Mouse (Mus musculus) kidney, adult 18-20 months (tissue): ENCODE results near the gene Oas1d.
"Not testable (repeated sequence)": the region's sequence is repeated elsewhere in the genome, so short reads cannot be mapped to it uniquely, and the experiment has no call there.

ENCODE experiments used
- DNase-seq: peaks from one replicate; pipeline ENCODE4 v3.0.0; 2021

Gene Oas1d

GRCm38 (mm10) chr5:120914204-120914603, at the start of gene Oas1d:
TSS of gene Oas1d (plus strand) at chr5:120914536.
- not testable (repeated sequence) for DNase-seq

- peak; percentile 12 for DNase-seq
Observed at GRCm38 (mm10) chr5:120865336-120865860, 48.9 kb upstream of the Oas1d start.

DNA sequence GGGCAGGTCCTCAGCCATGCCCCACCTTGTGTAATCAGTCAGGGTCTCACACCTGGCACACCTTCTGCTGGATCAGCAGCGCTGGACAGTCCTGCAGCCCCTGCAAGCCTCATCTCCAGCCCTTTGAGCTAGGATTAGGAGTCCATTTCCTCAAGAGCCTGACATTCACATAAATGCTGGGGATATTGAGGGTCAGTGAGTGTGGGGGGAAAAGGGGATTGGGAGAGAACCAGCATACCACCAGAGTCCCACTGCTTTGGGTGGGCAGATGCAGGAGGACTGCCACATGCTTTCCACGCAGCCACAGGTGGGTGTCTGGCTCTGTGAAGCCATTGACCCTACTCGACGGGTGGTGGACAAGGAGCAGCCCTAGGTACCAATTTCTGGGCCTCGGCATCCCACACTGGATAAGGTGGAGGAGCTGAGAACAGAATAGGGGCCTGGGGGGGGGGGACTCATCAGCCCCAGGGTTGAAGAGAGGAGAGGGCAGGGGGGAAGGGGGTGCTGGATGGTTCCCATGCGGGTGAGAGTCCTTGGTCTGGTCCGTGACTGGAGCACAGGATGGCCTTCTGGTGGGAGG, 44.8 kb upstream of the Oas1d start:
- DNase-seq = no peak

DNA sequence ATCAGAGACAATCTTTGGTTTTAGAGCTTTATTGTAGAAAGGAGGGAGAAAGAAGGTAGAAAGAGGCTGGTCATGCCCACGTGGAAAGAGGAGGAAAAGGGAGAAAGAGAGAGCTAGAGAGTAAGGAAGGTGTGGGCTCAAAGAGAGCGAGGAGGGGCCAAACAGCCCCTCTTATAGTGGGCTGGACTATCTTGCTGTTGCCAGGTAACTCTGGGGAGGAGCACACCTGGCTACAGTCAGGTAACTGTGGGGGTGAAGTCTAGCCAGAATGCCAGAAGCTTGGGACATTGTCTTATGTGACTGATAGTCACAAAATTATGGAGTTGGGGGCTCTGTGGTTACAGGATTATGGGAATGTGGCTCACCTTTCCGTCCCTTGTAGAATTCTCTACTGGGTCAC, 44.3 kb upstream of the Oas1d start:
- DNase-seq = no peak

GRCm38 (mm10) chr5:120870782-120871181, 43.6 kb upstream of the Oas1d start:
- no peak for DNase-seq

- DNase-seq = no peak
Observed at GRCm38 (mm10) chr5:120871469-120871868, 42.9 kb upstream of the Oas1d start.

DNA sequence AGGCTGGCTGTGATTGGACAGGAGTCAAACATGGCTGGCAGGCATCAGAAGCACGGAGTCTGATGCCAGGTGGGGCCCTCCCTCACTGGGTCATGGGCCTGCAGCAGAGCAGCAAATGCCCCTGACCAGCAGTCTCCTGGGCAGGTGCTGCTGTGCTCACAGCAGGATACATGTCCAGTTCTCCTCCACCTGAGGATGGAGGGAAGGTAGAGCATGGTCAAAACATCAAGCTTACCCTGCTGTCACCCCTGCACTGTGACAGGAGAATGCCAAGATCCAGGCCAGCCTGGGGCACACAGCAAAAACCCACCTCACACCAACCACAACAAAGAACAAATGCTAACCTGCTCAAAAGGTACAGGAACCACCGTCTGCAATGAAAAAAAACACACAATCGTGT, 37.5 kb upstream of the Oas1d start:
- DNase-seq = not testable (repeated sequence)

GRCm38 (mm10) chr5:120877407-120877806, 36.9 kb upstream of the Oas1d start:
- DNase-seq = not testable (repeated sequence)

DNA sequence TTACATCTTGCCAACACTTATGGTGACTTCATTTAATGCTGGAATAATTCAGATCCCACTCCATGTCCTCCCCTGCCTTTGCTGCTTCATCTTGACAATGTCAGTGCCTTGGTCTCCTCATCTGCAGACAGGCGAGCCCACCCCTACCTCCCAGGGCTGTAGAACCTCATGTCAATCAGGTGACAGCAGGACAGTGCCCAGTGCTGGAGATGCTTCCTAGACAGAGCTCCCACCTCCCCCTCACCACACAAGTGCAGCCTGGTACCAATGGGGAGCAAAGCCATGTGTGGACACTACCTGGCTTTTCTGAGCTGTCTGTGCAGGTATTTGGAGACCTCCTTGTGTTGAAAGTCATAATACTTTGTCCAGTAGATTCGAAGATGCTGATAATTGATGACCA, 35.5 kb upstream of the Oas1d start:
- DNase-seq = not testable (repeated sequence)

- not testable (repeated sequence) for DNase-seq
Observed at GRCm38 (mm10) chr5:120881681-120882080, 32.7 kb upstream of the Oas1d start.

- DNase-seq = not testable (repeated sequence)
Observed at GRCm38 (mm10) chr5:120887413-120887812, 26.9 kb upstream of the Oas1d start, which contains the start of gene Oas1g. TSS of gene Oas1g (minus strand) at chr5:120887613.

GRCm38 (mm10) chr5:120887831-120888230, 26.5 kb upstream of the Oas1d start:
- no peak for DNase-seq

- DNase-seq = not testable (repeated sequence)
Observed at GRCm38 (mm10) chr5:120888294-120888815, 26.0 kb upstream of the Oas1d start.

DNA sequence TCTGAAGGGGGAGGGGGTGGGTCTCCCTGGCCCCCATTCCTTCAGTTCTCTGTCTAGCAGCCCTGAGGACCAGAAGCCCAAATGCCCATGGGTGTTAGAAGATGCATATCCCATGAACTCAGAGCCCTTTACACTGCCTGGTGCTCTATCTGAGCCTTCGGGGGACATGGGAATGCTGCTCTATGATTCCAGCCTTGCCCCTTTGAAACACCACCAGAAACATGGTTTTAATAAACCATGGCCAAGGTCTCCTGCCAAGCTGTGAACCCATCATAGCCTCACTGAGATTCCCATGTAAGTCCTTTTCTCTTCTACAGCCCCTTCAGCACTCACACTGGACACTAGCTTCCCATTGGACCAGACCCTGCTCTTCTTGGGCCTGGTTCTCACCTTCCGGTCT, 24.3 kb upstream of the Oas1d start:
- no peak for DNase-seq

DNA sequence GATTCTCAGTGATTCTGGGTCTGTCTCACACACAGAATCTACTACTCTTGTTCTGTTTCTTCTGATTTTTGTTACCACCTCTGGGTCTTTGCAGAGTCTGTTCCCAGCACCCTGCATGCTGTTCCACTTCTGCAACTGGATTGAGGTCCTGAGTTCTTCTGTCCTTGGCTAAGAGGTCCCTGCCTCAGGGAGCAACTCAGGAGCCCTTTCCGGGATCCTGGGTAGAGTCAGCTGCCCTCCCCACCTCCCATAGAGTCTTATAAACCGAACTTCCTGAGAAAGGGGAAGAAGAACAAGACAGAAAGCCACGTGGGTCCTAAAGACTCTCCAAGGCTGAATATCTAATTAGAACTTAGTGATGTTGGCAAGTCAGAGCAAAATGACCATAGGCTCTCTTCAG, 23.3 kb upstream of the Oas1d start:
- no peak for DNase-seq

- peak; percentile 14 for DNase-seq
Observed at GRCm38 (mm10) chr5:120891566-120892242, 22.6 kb upstream of the Oas1d start.

GRCm38 (mm10) chr5:120892243-120892660, 22.1 kb upstream of the Oas1d start:
- no peak for DNase-seq

DNA sequence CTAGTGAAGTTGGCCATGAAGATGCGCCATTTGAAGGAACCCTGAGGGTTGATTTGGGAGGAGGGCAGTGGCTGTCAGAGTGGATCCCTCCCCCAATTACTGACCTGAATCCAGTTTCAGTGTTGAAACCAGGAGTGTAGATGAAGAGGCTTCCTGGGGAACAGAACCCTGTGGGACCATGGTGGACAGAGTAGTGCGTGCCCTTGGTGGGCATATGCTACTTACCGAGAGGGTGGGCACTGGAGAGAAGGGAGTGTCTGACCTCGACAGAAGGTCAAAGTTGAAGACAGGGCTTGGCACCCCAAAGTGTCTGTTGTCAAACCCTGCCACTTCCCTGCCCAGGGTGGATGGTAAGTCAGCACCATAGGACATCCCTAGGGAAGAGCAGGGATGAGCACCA, 20.5 kb upstream of the Oas1d start:
- not testable (repeated sequence) for DNase-seq

DNA sequence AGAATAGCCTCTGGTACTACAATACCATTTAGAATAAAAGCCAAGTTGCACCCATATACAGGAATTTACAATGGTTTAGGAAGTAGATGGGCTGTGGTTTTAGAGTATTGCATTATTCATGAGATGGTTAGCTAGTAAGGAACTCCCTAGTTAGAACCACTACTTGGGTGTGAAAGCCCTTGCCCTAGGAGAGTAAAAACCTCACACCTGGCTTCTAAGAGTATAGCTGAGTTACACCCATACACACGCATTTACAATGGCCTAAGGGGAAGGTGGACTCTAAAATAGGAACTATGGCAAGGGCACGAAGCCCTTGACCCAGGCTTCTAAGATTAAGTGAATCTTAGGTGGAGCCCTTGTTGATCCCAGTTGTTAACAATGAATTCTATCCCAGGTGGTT, 19.6 kb upstream of the Oas1d start:
- DNase-seq = not testable (repeated sequence)

GRCm38 (mm10) chr5:120895231-120895900, 19.0 kb upstream of the Oas1d start:
- DNase-seq = no peak

DNA sequence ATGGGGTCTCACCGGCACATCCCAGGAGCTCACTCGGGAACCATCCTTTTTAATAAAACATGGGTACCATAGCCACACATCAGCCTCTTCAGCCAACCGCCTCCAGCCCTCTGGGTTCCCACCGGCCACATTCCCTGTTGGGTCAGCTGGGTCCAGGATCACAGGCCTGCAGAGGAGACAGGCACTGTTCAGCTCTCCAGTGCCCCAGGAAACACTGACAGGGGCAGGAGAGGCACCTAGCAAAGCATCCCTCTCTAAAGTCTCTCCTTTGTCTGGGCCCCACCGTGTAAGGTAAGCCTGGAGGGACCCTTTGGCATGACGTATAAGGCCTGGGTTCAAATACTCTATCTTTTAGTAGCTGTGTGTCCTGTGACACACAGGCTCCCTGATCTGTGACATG, 16.0 kb upstream of the Oas1d start:
- no peak for DNase-seq

DNA sequence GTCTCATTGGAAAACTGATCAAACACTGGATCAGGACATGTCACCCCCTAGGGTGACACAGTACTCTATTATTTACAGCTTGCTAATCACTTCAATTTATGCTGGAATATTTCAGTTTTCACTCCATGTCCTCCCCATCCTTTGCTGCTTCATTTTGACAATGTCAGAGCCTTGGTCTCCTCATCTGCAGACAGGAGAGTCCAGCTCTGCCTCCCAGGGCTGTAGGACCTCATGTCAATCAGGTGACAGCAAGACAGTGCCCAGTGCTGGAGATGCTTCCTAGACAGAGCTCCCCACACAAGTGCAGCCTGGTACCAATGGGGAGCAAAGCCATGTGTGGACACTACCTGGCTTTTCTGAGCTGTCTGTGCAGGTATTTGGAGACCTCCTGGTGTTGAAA, 15.6 kb upstream of the Oas1d start:
- no peak for DNase-seq

GRCm38 (mm10) chr5:120900666-120901065, 13.7 kb upstream of the Oas1d start:
- DNase-seq = no peak

- DNase-seq = no peak
Observed at GRCm38 (mm10) chr5:120902056-120902455, 12.3 kb upstream of the Oas1d start.
